Mouse (Mus musculus) heart, postnatal 0 days (tissue): ENCODE measurements around the gene Ifitm6. TPM values are rescaled to one million over a fixed set of nuclear protein-coding genes. Genes with fewer than 3 reads are reported as not detected.

ENCODE experiments used
- ATAC-seq: fragments of 200-750 bp; cut with Nextera tagmentation; 2 replicates; pipeline ENCODE4 v1.8.0; 2017; ENCODE audit warnings: low read depth, moderate number of reproducible peaks, moderate library complexity; ENCODE audit not compliant: insufficient read depth
- DNase-seq: peaks from one replicate; pipeline ENCODE4 v3.0.0-alpha.2; 2016; ENCODE audit warnings: low spot score
- H3K27ac ChIP-seq: fragments of 300-500 bp; sonication (generic); 2 replicates; pipeline ENCODE4 v1.5.1; 2014; ENCODE audit warnings: low read depth, mild to moderate bottlenecking
- H3K27me3 ChIP-seq: fragments of 300-500 bp; sonication (generic); 2 replicates; pipeline ENCODE4 v1.6.1; 2014; ENCODE audit warnings: low read length, mixed read lengths; ENCODE audit not compliant: control insufficient read depth, insufficient read depth
- H3K36me3 ChIP-seq: fragments of 300-500 bp; sonication (generic); replicated peaks from 2 replicates; pipeline ENCODE4 v1.6.1; 2014; ENCODE audit warnings: low read length, mixed read lengths; ENCODE audit not compliant: control insufficient read depth, insufficient read depth
- H3K4me1 ChIP-seq: fragments of 300-500 bp; sonication (generic); 2 replicates; pipeline ENCODE4 v1.6.1; 2014; ENCODE audit warnings: antibody characterized with exemption; ENCODE audit not compliant: control insufficient read depth, insufficient read depth
- H3K4me2 ChIP-seq: fragments of 300-500 bp; sonication (generic); 2 replicates; pipeline ENCODE4 v1.6.1; 2014; ENCODE audit warnings: low read depth, mild to moderate bottlenecking, low read length, moderate library complexity
- H3K4me3 ChIP-seq: fragments of 300-500 bp; sonication (generic); 2 replicates; pipeline ENCODE4 v1.5.1; 2014; ENCODE audit warnings: low read depth, low read length
- H3K9ac ChIP-seq: fragments of 300-500 bp; sonication (generic); replicated peaks from 2 replicates; pipeline ENCODE4 v1.6.1; 2014; ENCODE audit warnings: low read depth, low read length, mixed read lengths
- H3K9me3 ChIP-seq: fragments of 300-500 bp; sonication (generic); replicated peaks from 2 replicates; pipeline ENCODE4 v1.6.1; 2016; ENCODE audit warnings: low read length; ENCODE audit not compliant: control insufficient read depth
- CTCF ChIP-seq: IDR thresholded peaks from 2 replicates; pipeline ENCODE4 v1.5.1; 2016; ENCODE audit warnings: antibody characterized with exemption, control low read depth, low read depth
- EP300 ChIP-seq: IDR thresholded peaks from 2 replicates; pipeline ENCODE4 v1.6.1; 2016; ENCODE audit warnings: antibody characterized with exemption, low read depth
- WGBS: fragments of 180-500 bp; shearing (Covaris S2); extraction: QIAGEN DNeasy Blood & Tissue Kit; methylation state at CpG from one replicate; pipeline ENCODE4 v1.1.7; 2014; 5-methylcytosine and 5-hydroxymethylcytosine counted together
- polyA plus RNA-seq: library from polyadenylated mRNA; unstranded; fragments of >200 nt; fragmentation: Nextera tagmentation; extraction: Ambion mirVana; gene quantifications from 2 replicates; pipeline ENCODE4 v1.2.1, GENCODE M21; 2015
- total RNA-seq: library from RNA; depleted of rRNA; stranded (reverse); fragments of >200 nt; gene quantifications from 2 replicates; pipeline ENCODE4 v1.2.3, GENCODE M21; 2014; ENCODE audit warnings: low replicate concordance

Ifitm6 gene
- total and polyA plus RNA-seq, 2 experiments from 2014 or later = 0.30 TPM; not detected in 1

GRCm38 (mm10) chr7:141055785-141056184 is 38.1 kb upstream of the Ifitm6 start:
- DNase-seq = no peak
- TF ChIP-seq CTCF (no peak), EP300 (no peak)
- no peak overlapping the region for H3K9ac ChIP-seq
- peaks cover 23% of the 10 kb centered on the region for H3K27me3 ChIP-seq
- no peaks in the 10 kb centered on the region for H3K36me3 ChIP-seq
- H3K4me3 ChIP-seq = no peak overlapping the region
- H3K4me1 ChIP-seq = no peaks in the 10 kb centered on the region
- no peak overlapping the region for H3K4me2 ChIP-seq
- ATAC-seq = no peak
- H3K9me3 ChIP-seq = 0 out of 2 replicates have a peak, but pooled peaks cover 4% of the 10 kb centered on the region
- WGBS = 69% methylated on average over 4 of the region's 4 CpGs
- no peak overlapping the region for H3K27ac ChIP-seq

- Histone ChIP-seq H3K27me3 (peaks cover 3% of the 10 kb centered on the region; the same call in 1 of the 2 replicates), H3K36me3 (no peaks in the 10 kb centered on the region), H3K4me1 (no peaks in the 10 kb centered on the region; the same call in 1 of the 2 replicates), H3K27ac (no peak overlapping the region), H3K4me3 (no peak overlapping the region), H3K9ac (no peak overlapping the region), H3K4me2 (no peak overlapping the region), H3K9me3 (0 out of 2 replicates have a peak, but pooled peaks cover 4% of the 10 kb centered on the region)
- ATAC-seq = no peak
- no peak for DNase-seq
- 72% methylated on average over 2 of the region's 2 CpGs for WGBS
- TF ChIP-seq CTCF = no peak
- TF ChIP-seq EP300 = no peak
Measured at GRCm38 (mm10) chr7:141052421-141052820, 34.7 kb upstream of the Ifitm6 start.

GRCm38 (mm10) chr7:141052016-141052415 is 34.3 kb upstream of the Ifitm6 start:
- 79% methylated on average over 4 of the region's 4 CpGs for WGBS
- peaks cover 3% of the 10 kb centered on the region; the same call in 1 of the 2 replicates for H3K27me3 ChIP-seq
- H3K4me3 ChIP-seq = no peak overlapping the region
- ATAC-seq (no peak), DNase-seq (no peak)
- H3K4me2 ChIP-seq = no peak overlapping the region
- H3K9ac ChIP-seq = no peak overlapping the region
- 0 out of 2 replicates have a peak, but pooled peaks cover 4% of the 10 kb centered on the region for H3K9me3 ChIP-seq
- H3K4me1 ChIP-seq = no peaks in the 10 kb centered on the region; the same call in 1 of the 2 replicates
- H3K27ac ChIP-seq = no peak overlapping the region
- H3K36me3 ChIP-seq = no peaks in the 10 kb centered on the region
- TF ChIP-seq CTCF = no peak
- no peak for TF ChIP-seq EP300

DNA sequence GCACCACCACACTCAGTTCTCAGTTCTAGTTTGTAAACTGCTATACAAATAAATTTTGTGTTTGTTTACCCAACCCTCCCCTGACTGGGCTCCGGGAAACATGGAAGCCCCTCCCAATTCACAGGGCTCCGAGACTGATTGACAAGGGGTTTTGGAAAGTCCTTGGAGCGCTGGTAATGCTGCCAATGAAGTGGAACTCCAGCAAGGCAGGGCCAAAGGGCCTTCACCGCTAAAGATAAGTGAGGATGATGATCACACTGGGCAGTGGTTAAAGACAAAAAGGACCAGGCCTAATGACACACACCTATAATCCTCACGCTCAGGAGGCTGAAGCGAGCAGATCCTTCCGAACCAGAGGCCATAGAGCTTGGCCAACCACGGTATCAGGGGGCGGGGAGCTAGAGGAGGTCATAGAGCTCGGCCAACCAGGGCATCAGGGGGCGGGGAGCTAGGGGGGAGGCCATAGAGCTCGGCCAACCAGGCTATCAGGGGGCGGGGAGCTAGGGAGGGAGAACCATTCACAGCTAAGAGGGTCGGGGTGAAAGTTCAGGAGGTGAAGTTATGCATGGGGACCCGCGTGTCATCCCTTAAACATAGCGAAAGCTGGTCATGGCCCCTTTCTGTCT is 33.4 kb upstream of the Ifitm6 start:
- Histone ChIP-seq H3K36me3 (no peaks in the 10 kb centered on the region), H3K4me3 (no peak overlapping the region), H3K4me1 (no peaks in the 10 kb centered on the region; the same call in 1 of the 2 replicates), H3K27me3 (peaks cover 3% of the 10 kb centered on the region; the same call in 1 of the 2 replicates), H3K9me3 (0 out of 2 replicates have a peak, but pooled peaks cover 4% of the 10 kb centered on the region), H3K9ac (no peak overlapping the region), H3K27ac (no peak overlapping the region), H3K4me2 (no peak overlapping the region)
- no peak for ATAC-seq
- DNase-seq = no peak
- no peak for TF ChIP-seq CTCF
- no peak for TF ChIP-seq EP300
- 54% methylated on average over 17 of the region's 17 CpGs for WGBS

DNA sequence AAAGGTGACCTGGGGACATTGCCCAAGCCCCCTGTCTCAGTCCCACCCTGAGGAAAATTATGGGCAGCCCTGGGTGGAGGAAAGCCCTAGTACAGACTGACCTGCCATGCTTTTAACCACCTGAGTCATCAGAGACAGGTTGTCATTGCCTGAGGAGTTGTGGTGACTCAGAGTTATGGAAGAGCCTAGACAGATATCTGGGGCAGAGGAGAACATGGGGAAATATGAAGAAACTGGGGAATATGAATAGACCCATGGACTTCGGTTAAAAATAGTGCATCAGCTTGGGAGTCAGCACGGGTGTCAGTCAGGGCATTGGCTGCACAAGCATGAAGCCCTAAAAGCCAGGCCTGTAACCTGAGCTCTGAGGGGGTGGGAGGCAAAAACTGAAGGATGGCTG is 31.6 kb upstream of the Ifitm6 start:
- H3K9me3 ChIP-seq = no peaks in the 10 kb centered on the region
- H3K27ac ChIP-seq = no peak overlapping the region
- WGBS = 56% methylated on average over 2 of the region's 2 CpGs
- no peaks in the 10 kb centered on the region; the same call in 1 of the 2 replicates for H3K4me1 ChIP-seq
- ATAC-seq = no peak
- no peak for DNase-seq
- H3K36me3 ChIP-seq = no peaks in the 10 kb centered on the region
- no peak overlapping the region for H3K4me2 ChIP-seq
- H3K27me3 ChIP-seq = no peaks in the 10 kb centered on the region
- H3K9ac ChIP-seq = no peak overlapping the region
- TF ChIP-seq EP300 (no peak), CTCF (no peak)
- no peak overlapping the region for H3K4me3 ChIP-seq
